Mouse (Mus musculus): ENCODE data around the gene Rsrc1. TPM values are rescaled to one million over a fixed set of nuclear protein-coding genes. Genes with fewer than 3 reads are reported as not detected.

Rsrc1 gene
- polyA plus RNA-seq (2021) = 103 TPM

DNA sequence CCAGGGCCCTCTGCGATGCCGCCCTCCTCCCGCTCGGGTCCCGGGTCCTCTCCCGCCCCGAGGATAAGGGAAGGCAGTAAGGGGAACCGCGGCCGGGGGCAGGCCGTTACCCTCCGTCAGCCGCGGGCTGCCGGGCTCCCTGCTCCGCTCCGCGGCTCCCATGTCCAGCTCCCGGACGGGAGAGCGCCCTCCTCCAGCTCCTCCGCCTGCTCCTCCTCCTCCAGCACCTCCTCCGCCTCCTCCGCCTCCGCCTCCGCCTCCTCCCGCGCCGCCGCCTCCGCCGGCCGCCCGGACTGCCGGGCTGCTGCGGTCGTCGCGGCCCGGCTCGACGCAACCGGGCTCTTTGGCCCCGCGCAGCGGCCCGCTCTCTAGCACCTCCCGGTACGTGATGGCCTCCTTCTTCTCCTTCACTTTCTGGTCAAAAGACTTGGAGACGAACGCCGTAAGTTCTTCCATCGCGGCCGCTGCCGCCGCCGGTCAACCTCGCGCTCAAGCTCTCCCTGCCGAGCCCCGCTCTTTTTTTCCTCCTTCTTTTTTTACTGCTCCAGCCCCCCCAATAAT is at the start of gene Rsrc1:
Gene Rsrc1 (plus strand): TSS at position 290 of the 561 bp plus-strand sequence.
- no peak for TF ChIP-seq CTCF (IDR thresholded peaks at IDR 0.05)
- no peak for DNase-seq (ENCODE audit: low read depth, low spot score)
- CTCF ChIA-PET = no interaction called here
- ATAC-seq = peak; percentile 63
- H3K27me3 ChIP-seq = no peaks in the 10 kb centered on the region
- in situ Hi-C loops (cut with MboI; ENCODE audit: low pct_unique_long_range_greater_than_20kb) = loop anchor here (10.0 to 25.0 kb wide), 4 partner anchors 364 to 1019 kb away; partner anchors contain the start of genes Ccnl1 and Veph1
- POLR2A ChIA-PET = interaction anchor here (0.6 to 1.3 kb wide), 4 partner anchors 9 to 418 kb away, joined by 3 to 6 read pairs (median 4); no protein-coding TSS in a partner anchor

DNA sequence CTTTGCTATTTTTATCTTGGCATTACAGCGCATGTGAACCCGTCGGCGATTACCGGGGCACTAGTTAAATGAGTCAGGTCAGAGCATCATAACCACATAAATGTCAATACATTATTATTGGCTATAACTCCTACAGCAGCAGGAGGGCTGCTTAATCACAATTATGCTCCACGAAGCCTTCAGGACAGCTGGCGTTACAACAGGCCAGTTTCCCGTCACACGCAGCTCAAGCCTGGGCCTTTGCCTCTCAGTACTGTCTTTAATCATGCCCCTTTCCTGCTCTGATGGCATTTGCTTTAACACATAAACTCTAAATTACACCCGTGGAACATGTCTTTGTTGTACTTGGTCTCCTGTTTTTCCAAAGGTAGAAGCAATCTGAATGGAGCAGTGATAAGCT is 41.5 kb upstream of the Rsrc1 start:
- no peak for TF ChIP-seq CTCF (IDR thresholded peaks at IDR 0.05)
- POLR2A ChIA-PET = no interaction called here
- ATAC-seq (no peak), DNase-seq (ENCODE audit: low read depth, low spot score) (no peak)
- peaks cover 32% of the 10 kb centered on the region for H3K27me3 ChIP-seq
- in situ Hi-C loops (cut with MboI; ENCODE audit: low pct_unique_long_range_greater_than_20kb) = no loop called here
- CTCF ChIA-PET = no interaction called here

DNA sequence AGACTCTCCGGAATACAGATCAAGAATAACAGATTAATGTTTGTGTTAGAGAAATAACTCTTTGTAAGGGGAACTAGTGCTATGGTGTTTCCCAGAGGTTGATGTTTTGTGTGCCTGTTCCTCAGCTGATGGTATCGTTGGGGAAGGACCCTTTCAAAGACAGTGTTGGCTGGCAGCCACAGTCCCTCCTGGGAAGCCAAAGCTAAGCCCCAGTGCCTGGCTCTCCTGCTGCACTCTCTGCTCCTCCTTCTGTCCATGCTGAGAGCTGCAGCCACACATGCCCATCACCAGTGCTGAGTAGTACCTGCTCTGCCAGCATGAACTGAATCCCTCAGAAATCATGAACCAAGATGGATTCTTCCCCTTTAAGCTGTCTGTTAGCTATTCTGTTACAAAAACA is 26.1 kb upstream of the Rsrc1 start:
- POLR2A ChIA-PET = no interaction called here
- ATAC-seq = no peak
- CTCF ChIA-PET = no interaction called here
- in situ Hi-C loops (cut with MboI; ENCODE audit: low pct_unique_long_range_greater_than_20kb) = no loop called here
- no peak for DNase-seq (ENCODE audit: low read depth, low spot score)
- H3K27me3 ChIP-seq = peaks cover 8% of the 10 kb centered on the region
- TF ChIP-seq CTCF (IDR thresholded peaks at IDR 0.05) = peak; percentile 43

DNA sequence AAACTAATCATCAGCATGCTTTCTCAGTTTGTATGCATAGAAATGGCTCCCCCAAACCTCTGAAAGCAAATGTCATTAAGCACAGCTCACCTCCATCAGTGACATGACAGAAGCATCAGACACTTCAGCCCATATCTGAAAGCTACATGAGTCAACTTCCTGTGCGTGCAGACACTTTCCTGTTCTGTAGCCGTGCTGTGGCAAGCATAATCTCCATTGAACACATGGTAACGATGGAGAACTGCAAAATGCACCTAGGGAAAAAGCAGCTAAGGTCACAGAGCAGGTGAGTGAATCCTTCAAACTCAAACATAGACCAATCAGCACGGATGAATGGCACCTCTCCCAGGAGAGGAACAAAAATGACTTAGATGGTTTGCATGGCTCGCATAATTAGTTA is 21.2 kb upstream of the Rsrc1 start:
- DNase-seq (ENCODE audit: low read depth, low spot score) = no peak
- ChIA-PET POLR2A (no interaction called here), CTCF (interaction anchor here (0.9 to 2.5 kb wide), 4 partner anchors 15 to 481 kb away, joined by 3 to 9 read pairs (median 4); no protein-coding TSS in a partner anchor)
- no peak for TF ChIP-seq CTCF (IDR thresholded peaks at IDR 0.05)
- H3K27me3 ChIP-seq = peaks cover 5% of the 10 kb centered on the region
- in situ Hi-C loops (cut with MboI; ENCODE audit: low pct_unique_long_range_greater_than_20kb) = no loop called here
- no peak for ATAC-seq

DNA sequence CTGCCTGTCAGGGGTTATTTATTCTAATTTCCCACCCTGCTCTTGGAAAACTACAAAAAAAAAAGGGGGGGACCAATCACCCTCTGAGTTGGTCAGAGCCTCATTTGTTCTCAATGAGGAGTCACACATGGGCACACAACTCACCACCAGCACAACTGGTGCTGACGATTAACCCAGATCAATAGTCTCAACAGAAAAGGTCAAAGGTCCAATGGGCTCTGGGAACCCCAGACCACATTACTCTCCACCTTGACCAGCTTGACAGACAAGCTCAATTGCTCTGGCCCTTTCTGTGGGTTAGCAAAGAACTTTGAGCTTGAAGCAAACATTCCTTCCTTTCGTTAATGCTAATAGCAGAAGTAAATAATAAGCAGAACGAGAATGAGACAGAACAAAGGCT is 16.3 kb upstream of the Rsrc1 start:
- H3K27me3 ChIP-seq = no peaks in the 10 kb centered on the region
- no peak for TF ChIP-seq CTCF (IDR thresholded peaks at IDR 0.05)
- in situ Hi-C loops (cut with MboI; ENCODE audit: low pct_unique_long_range_greater_than_20kb) = no loop called here
- ChIA-PET POLR2A (interaction anchor here (0.5 to 0.6 kb wide), 2 partner anchors 17 to 276 kb away, joined by 4 to 6 read pairs; no protein-coding TSS in a partner anchor), CTCF (no interaction called here)
- no peak for ATAC-seq
- DNase-seq (ENCODE audit: low read depth, low spot score) = no peak

DNA sequence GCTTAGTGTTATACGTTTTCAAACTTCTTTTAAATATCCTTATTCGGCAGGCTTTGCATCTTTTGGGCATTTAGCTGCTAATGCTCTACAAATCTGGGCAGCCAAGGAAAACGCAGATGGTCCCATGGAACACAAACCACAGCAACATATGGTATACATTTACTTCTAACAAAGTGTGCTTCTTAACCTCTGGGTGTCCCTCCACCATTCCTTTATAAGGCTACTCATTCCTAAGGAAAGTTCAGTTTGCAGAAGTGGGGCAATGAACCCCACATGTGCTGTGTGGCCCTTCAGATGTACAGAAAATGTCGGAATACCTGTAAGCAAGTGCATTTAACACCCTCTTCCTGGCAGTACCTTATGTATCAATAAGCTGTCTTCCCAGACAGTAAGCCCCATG is 13.7 kb upstream of the Rsrc1 start:
- no peak for ATAC-seq
- H3K27me3 ChIP-seq = no peaks in the 10 kb centered on the region
- DNase-seq (ENCODE audit: low read depth, low spot score) = no peak
- ChIA-PET CTCF (no interaction called here), POLR2A (no interaction called here)
- no peak for TF ChIP-seq CTCF (IDR thresholded peaks at IDR 0.05)
- in situ Hi-C loops (cut with MboI; ENCODE audit: low pct_unique_long_range_greater_than_20kb) = no loop called here

DNA sequence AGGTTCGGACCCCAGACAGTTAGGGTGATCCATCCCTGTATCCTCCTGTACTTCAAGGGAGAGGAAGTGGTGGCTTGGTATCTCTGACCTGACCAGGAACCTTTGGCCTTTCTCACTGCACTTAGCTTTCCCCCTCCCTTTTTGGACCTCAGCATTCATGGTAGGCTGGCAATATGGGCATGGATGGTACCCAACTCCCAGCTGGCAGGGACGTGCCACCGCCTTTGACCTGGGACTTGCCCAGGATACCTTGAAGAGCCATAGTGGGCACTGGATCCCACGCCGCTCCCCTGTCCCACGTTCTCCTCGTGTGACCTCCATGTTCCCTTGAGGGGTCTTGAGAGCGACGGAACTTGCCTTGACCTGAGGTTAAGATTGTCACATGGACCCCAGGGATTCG is 10.9 kb upstream of the Rsrc1 start:
- in situ Hi-C loops (cut with MboI; ENCODE audit: low pct_unique_long_range_greater_than_20kb) = no loop called here
- ChIA-PET POLR2A (no interaction called here), CTCF (no interaction called here)
- no peak for TF ChIP-seq CTCF (IDR thresholded peaks at IDR 0.05)
- DNase-seq (ENCODE audit: low read depth, low spot score) (no peak), ATAC-seq (no peak)
- no peaks in the 10 kb centered on the region for H3K27me3 ChIP-seq

DNA sequence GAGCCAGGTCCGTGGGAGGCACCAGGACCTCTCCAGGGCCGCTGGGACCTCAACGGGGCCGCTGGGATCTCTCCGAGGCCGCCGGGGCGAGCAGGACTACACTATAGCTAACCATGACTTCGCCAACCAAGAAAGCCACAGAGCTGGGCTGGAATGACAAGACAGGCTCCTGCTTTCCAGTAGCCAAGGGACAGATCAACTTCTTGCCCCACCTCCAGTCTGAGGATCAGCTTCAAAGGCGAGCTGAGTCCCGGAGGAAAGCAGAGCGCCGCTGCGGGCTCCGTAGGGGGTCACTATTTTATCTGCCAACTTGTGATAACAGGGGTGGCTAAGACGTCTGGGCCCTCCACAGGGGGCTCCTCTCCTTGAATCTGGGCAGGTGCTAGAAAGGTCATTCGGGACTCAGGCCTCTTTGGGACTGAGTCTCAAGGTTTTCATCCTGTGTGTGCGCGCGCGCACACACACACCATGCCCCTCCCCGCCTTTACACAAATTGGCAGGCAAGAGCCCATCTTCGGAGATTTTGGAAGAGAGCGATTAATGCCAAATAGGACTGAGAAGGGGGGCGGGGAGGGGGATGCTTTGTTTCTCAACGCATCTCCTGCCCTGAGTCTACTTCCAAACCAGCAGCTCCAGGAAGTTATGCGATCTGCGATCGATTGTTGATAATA is 10.4 kb upstream of the Rsrc1 start:
- ATAC-seq = peak; percentile 17
- TF ChIP-seq CTCF (IDR thresholded peaks at IDR 0.05) = no peak
- ChIA-PET POLR2A (no interaction called here), CTCF (no interaction called here)
- DNase-seq (ENCODE audit: low read depth, low spot score) = no peak
- in situ Hi-C loops (cut with MboI; ENCODE audit: low pct_unique_long_range_greater_than_20kb) = no loop called here
- no peaks in the 10 kb centered on the region for H3K27me3 ChIP-seq

DNA sequence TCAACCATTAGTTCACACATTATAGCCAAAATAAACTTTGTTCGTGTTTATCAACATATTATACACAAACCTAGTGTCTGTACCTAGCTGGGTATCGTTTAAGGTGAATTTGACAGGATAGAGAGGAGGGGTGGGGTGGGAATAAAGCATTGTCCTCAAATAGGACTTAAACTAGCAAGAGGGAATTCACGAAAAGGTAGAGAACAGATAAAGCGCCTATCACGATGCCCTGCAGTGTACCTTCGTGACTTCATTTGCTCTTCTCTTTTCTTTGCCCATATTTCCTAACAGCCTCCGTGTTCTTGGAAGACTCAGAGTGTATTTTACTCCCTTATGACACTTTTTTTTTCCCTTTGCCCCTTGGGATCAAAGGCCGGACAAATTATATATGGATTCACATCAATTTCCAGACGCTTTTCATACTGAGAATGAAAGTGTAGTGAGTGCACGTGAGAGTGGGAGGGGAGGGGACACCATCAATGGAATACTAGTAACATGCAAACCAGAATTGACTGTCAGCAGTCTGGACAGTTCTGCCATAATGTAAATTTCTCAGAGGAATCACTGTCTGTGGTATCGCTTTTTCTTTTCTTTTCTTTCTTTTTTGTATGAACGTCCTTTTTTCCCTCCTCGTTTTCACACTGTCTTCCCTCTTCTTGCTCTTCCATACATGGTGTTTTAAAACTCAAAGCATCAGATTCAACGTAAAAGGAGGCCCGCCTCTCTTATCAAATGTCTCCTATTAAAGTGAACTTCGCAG is 8.8 kb upstream of the Rsrc1 start:
- TF ChIP-seq CTCF (IDR thresholded peaks at IDR 0.05) = no peak
- DNase-seq (ENCODE audit: low read depth, low spot score) = no peak
- in situ Hi-C loops (cut with MboI; ENCODE audit: low pct_unique_long_range_greater_than_20kb) = no loop called here
- ATAC-seq = no peak
- CTCF ChIA-PET = no interaction called here
- POLR2A ChIA-PET = no interaction called here
- H3K27me3 ChIP-seq = no peaks in the 10 kb centered on the region

DNA sequence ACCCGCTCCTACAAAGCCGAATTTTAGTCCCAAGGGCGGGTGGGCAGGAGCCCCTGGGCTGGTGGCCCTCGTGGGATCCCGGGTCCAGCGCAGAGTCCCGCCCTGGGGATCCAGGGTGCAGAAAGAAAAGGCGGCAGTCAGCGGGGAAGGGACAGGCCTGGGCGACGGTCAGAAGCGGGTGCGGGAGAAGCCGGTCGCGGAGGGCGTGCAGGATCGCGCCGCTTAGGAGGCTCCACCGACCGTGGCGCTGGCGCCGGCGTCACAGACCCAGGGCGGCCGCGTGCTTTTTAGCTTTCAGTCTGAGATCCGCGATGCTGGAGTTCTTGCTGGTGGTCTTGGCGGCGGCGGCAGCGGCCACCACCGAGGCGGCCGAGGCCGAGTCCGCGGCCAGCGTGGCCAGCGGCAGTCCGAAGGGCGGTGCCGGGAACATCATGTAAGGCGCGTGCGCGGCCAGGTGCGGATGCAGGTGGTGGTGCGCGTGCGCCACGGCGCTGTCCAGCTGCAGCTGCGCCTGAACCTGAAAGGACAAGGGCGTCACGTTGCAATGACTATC is 7.7 kb upstream of the Rsrc1 start:
- H3K27me3 ChIP-seq = no peaks in the 10 kb centered on the region
- TF ChIP-seq CTCF (IDR thresholded peaks at IDR 0.05) = no peak
- ChIA-PET POLR2A (interaction anchor here (0.5 kb wide), 1 partner anchor 12 kb away, joined by 7 read pairs; no protein-coding TSS in a partner anchor), CTCF (interaction anchor here (1.8 kb wide), 1 partner anchor 13 kb away, joined by 9 read pairs; no protein-coding TSS in a partner anchor)
- in situ Hi-C loops (cut with MboI; ENCODE audit: low pct_unique_long_range_greater_than_20kb) = no loop called here
- ATAC-seq = no peak
- no peak for DNase-seq (ENCODE audit: low read depth, low spot score)

DNA sequence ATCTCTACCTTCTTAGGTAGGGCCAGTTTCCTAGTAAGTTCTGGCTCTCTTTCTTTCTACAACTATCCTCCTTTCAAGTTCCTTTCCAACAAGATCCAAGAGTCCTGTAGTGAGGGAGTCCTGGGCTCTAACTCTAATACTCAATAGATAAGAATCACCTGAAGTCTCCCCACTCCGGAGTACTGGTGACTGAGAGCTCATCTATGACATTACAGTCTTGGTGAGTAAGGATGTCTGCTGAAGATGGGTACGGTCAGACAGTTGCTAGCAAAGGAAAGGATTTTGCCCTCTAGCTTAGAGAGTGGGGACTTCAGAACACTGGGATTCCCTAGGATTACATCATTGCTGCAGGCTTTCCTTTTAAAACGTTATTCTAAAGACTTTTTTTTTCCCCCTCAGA is 6.7 kb upstream of the Rsrc1 start:
- no peaks in the 10 kb centered on the region for H3K27me3 ChIP-seq
- in situ Hi-C loops (cut with MboI; ENCODE audit: low pct_unique_long_range_greater_than_20kb) = no loop called here
- DNase-seq (ENCODE audit: low read depth, low spot score) = no peak
- ChIA-PET POLR2A (no interaction called here), CTCF (interaction anchor here (1.8 kb wide), 1 partner anchor 14 kb away, joined by 9 read pairs; no protein-coding TSS in a partner anchor)
- no peak for TF ChIP-seq CTCF (IDR thresholded peaks at IDR 0.05)
- no peak for ATAC-seq

All from Patski (cell line).